Mouse (Mus musculus): Measurements from ENCODE around the gene Otp. TPM values are rescaled to one million over a fixed set of nuclear protein-coding genes. Genes with fewer than 3 reads are reported as not detected.

Otp gene
- total and polyA plus RNA-seq, 3 experiments: not detected

GRCm38 (mm10) chr13:94874039-94874425 lies 1.4 kb upstream of the Otp start:
- no peak for DNase-seq

GRCm38 (mm10) chr13:94874656-94875395 lies 576 bp upstream of the Otp start:
- DNase-seq: no peak

GRCm38 (mm10) chr13:94876286-94877210 lies 1.1 kb downstream of the Otp start:
- DNase-seq: no peak

GRCm38 (mm10) chr13:94877211-94877590 lies 1.8 kb downstream of the Otp start:
- no peak for DNase-seq

GRCm38 (mm10) chr13:94877991-94878745 lies 2.8 kb downstream of the Otp start:
- DNase-seq: no peak

- DNase-seq: no peak
These were observed 5.8 kb downstream of the Otp start for GRCm38 (mm10) chr13:94881201-94881600.

GRCm38 (mm10) chr13:94882221-94882620 lies 6.8 kb downstream of the Otp start:
- no peak for DNase-seq

GRCm38 (mm10) chr13:94882711-94883145 lies 7.3 kb downstream of the Otp start:
- no peak for DNase-seq

- peak; percentile 50 for DNase-seq
These were observed 8.0 kb downstream of the Otp start for GRCm38 (mm10) chr13:94883163-94883965.

GRCm38 (mm10) chr13:94883966-94884960 lies 8.9 kb downstream of the Otp start:
- no peak for DNase-seq

GRCm38 (mm10) chr13:94885291-94886235 lies 10.2 kb downstream of the Otp start:
- no peak for DNase-seq

- no peak for DNase-seq
These were observed 32.4 kb downstream of the Otp start for GRCm38 (mm10) chr13:94907841-94908240.

GRCm38 (mm10) chr13:94912961-94913360 lies 37.6 kb downstream of the Otp start:
- peak; percentile 2 for DNase-seq

GRCm38 (mm10) chr13:94915654-94916053 lies 40.3 kb downstream of the Otp start:
- no peak for DNase-seq

GRCm38 (mm10) chr13:94928086-94928485 lies 52.7 kb downstream of the Otp start:
- no peak for DNase-seq
